Mouse (Mus musculus): ENCODE results near the gene Foxg1. TPM values are rescaled to one million over a fixed set of nuclear protein-coding genes. Genes with fewer than 3 reads are reported as not detected.

Foxg1 gene
- polyA plus RNA-seq, 1 experiment: 0.07 TPM

GRCm38 (mm10) chr12:49384876-49385630 is 2.6 kb downstream of the Foxg1 start, which contains the start of gene Gm43517:
TSS of gene Gm43517 (plus strand) at chr12:49385174.
- DNase-seq: no peak
- no peak for TF ChIP-seq POLR2A (IDR thresholded peaks at IDR 0.05; ENCODE audit: borderline replicate concordance, extremely low read depth, low read depth, low read length)
- TF ChIP-seq CTCF (IDR thresholded peaks at IDR 0.05; ENCODE audit: insufficient read depth, low read length): no peak
- no peak within 1 kb of the TSS for H3K4me3 ChIP-seq (replicated peaks; ENCODE audit: extremely low read depth, low read depth, low read length)
- 5% methylated on average over 71 of the region's 75 CpGs for WGBS
- H3K4me1 ChIP-seq (ENCODE audit: control insufficient read depth, insufficient read depth, low read length): no peaks in the 10 kb centered on the region

GRCm38 (mm10) chr12:49385631-49385990 is 3.2 kb downstream of the Foxg1 start:
- Histone ChIP-seq H3K4me1 (ENCODE audit: control insufficient read depth, insufficient read depth, low read length) (no peaks in the 10 kb centered on the region), H3K4me3 (replicated peaks; ENCODE audit: extremely low read depth, low read depth, low read length) (no peak overlapping the region)
- no peak for DNase-seq
- WGBS: 6% methylated on average over 23 of the region's 23 CpGs
- TF ChIP-seq POLR2A (IDR thresholded peaks at IDR 0.05; ENCODE audit: borderline replicate concordance, extremely low read depth, low read depth, low read length): no peak
- no peak for TF ChIP-seq CTCF (IDR thresholded peaks at IDR 0.05; ENCODE audit: insufficient read depth, low read length)

- H3K4me1 ChIP-seq (ENCODE audit: control insufficient read depth, insufficient read depth, low read length): no peaks in the 10 kb centered on the region
- H3K4me3 ChIP-seq (replicated peaks; ENCODE audit: extremely low read depth, low read depth, low read length): no peak overlapping the region
- 19% methylated on average over 10 of the region's 10 CpGs for WGBS
- DNase-seq: no peak
- TF ChIP-seq POLR2A (IDR thresholded peaks at IDR 0.05; ENCODE audit: borderline replicate concordance, extremely low read depth, low read depth, low read length) (no peak), CTCF (IDR thresholded peaks at IDR 0.05; ENCODE audit: insufficient read depth, low read length) (no peak)
These were observed 3.8 kb downstream of the Foxg1 start for GRCm38 (mm10) chr12:49386081-49386805.

- TF ChIP-seq POLR2A (IDR thresholded peaks at IDR 0.05; ENCODE audit: borderline replicate concordance, extremely low read depth, low read depth, low read length) (no peak), CTCF (IDR thresholded peaks at IDR 0.05; ENCODE audit: insufficient read depth, low read length) (no peak)
- no peak for DNase-seq
- 31% methylated on average over 2 of the region's 2 CpGs for WGBS
- no peaks in the 10 kb centered on the region for H3K4me1 ChIP-seq (ENCODE audit: control insufficient read depth, insufficient read depth, low read length)
- H3K4me3 ChIP-seq (replicated peaks; ENCODE audit: extremely low read depth, low read depth, low read length): no peak overlapping the region
These were observed 5.6 kb downstream of the Foxg1 start for GRCm38 (mm10) chr12:49387856-49388598.

- no peak for DNase-seq
- Histone ChIP-seq H3K4me1 (ENCODE audit: control insufficient read depth, insufficient read depth, low read length) (no peaks in the 10 kb centered on the region), H3K4me3 (replicated peaks; ENCODE audit: extremely low read depth, low read depth, low read length) (no peak overlapping the region)
- no peak for TF ChIP-seq POLR2A (IDR thresholded peaks at IDR 0.05; ENCODE audit: borderline replicate concordance, extremely low read depth, low read depth, low read length)
- no peak for TF ChIP-seq CTCF (IDR thresholded peaks at IDR 0.05; ENCODE audit: insufficient read depth, low read length)
- 10% methylated on average over 5 of the region's 5 CpGs for WGBS
These were observed 7.2 kb downstream of the Foxg1 start for GRCm38 (mm10) chr12:49389666-49390065.

GRCm38 (mm10) chr12:49390257-49390656 is 7.8 kb downstream of the Foxg1 start:
- H3K4me3 ChIP-seq (replicated peaks; ENCODE audit: extremely low read depth, low read depth, low read length): no peak overlapping the region
- 11% methylated on average over 13 of the region's 13 CpGs for WGBS
- no peaks in the 10 kb centered on the region for H3K4me1 ChIP-seq (ENCODE audit: control insufficient read depth, insufficient read depth, low read length)
- no peak for TF ChIP-seq POLR2A (IDR thresholded peaks at IDR 0.05; ENCODE audit: borderline replicate concordance, extremely low read depth, low read depth, low read length)
- no peak for TF ChIP-seq CTCF (IDR thresholded peaks at IDR 0.05; ENCODE audit: insufficient read depth, low read length)
- no peak for DNase-seq

- H3K4me1 ChIP-seq (ENCODE audit: control insufficient read depth, insufficient read depth, low read length): no peaks in the 10 kb centered on the region
- DNase-seq: no peak
- no peak overlapping the region for H3K4me3 ChIP-seq (replicated peaks; ENCODE audit: extremely low read depth, low read depth, low read length)
- TF ChIP-seq CTCF (IDR thresholded peaks at IDR 0.05; ENCODE audit: insufficient read depth, low read length): no peak
- TF ChIP-seq POLR2A (IDR thresholded peaks at IDR 0.05; ENCODE audit: borderline replicate concordance, extremely low read depth, low read depth, low read length): no peak
- WGBS: 6% methylated on average over 9 of the region's 9 CpGs
These were observed 8.5 kb downstream of the Foxg1 start for GRCm38 (mm10) chr12:49390926-49391304.

- no peaks in the 10 kb centered on the region for H3K4me1 ChIP-seq (ENCODE audit: control insufficient read depth, insufficient read depth, low read length)
- no peak for TF ChIP-seq POLR2A (IDR thresholded peaks at IDR 0.05; ENCODE audit: borderline replicate concordance, extremely low read depth, low read depth, low read length)
- no peak for TF ChIP-seq CTCF (IDR thresholded peaks at IDR 0.05; ENCODE audit: insufficient read depth, low read length)
- WGBS: 3% methylated on average over 42 of the region's 42 CpGs
- no peak for DNase-seq
- H3K4me3 ChIP-seq (replicated peaks; ENCODE audit: extremely low read depth, low read depth, low read length): no peak overlapping the region
These were observed 9.0 kb downstream of the Foxg1 start for GRCm38 (mm10) chr12:49391305-49392040.

- TF ChIP-seq POLR2A (IDR thresholded peaks at IDR 0.05; ENCODE audit: borderline replicate concordance, extremely low read depth, low read depth, low read length) (no peak), CTCF (IDR thresholded peaks at IDR 0.05; ENCODE audit: insufficient read depth, low read length) (no peak)
- WGBS: 7% methylated on average over 10 of the region's 10 CpGs
- DNase-seq: no peak
- Histone ChIP-seq H3K4me1 (ENCODE audit: control insufficient read depth, insufficient read depth, low read length) (no peaks in the 10 kb centered on the region), H3K4me3 (replicated peaks; ENCODE audit: extremely low read depth, low read depth, low read length) (no peak overlapping the region)
These were observed 9.6 kb downstream of the Foxg1 start for GRCm38 (mm10) chr12:49392041-49392390.
